In the genomic region with DNA sequence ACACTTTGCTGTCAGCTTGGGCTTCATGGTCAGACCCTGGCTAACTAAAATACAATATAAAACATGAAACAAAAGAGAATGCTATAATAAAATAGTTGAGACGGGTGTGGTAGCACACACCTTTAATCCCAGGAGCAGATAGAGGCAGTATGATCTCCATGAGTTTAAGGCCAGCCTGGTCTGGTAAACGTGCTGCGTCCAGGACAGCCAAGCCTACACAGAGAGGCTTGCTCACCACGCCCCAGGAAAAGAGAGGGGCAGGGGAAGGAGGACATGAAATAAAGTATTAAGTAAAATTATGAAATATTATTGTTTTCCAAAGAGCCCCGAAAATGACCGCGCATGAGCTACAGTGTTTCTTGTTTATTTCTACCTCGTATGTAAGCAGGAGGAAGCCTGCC, we compare ENCODE assay signal across 8 mouse cellular contexts. TPM values are rescaled to one million over a fixed set of nuclear protein-coding genes. Genes with fewer than 3 reads are reported as not detected.
A peak's percentile ranks its signal among the peaks of the same experiment; 100 is the strongest.
DNase-seq lines count a peak whose midpoint lies in the region; ATAC-seq and TF ChIP-seq lines count a peak whose summit lies in the region.

No protein-coding gene starts in this region.

- H3K9ac ChIP-seq in embryonic facial prominence, embryonic 14.5 days (ENCODE audit: low read depth, low read length) = peak overlapping the region; percentile 91
- H3K9ac ChIP-seq in intestine, postnatal 0 days (ENCODE audit: low read depth, low read length) = peak overlapping the region; percentile 94
- H3K9ac ChIP-seq in neural tube, embryonic 12.5 days = peak overlapping the region; percentile 77

- no peak for DNase-seq in lung, adult 2 months
- DNase-seq in lung, postnatal 36 days = no peak
- DNase-seq in embryonic facial prominence, embryonic 14.5 days (ENCODE audit: low spot score) = no peak
- DNase-seq in adrenal gland, adult 2 months = no peak
- DNase-seq in layer of hippocampus, adult 11-12 months (ENCODE audit: low spot score) = no peak

- ATAC-seq in embryonic facial prominence, embryonic 14.5 days (ENCODE audit: low read depth) = no peak
- peak; percentile 32; the same call in 1 of the 2 replicates for ATAC-seq in intestine, postnatal 0 days
- peak; percentile 19; the same call in 1 of the 2 replicates for ATAC-seq in neural tube, embryonic 12.5 days (ENCODE audit: low FRiP score, low read depth)
- no peak for ATAC-seq in monocyte, adult 5-6 weeks (replicated peaks; ENCODE audit: insufficient number of reproducible peaks, low FRiP score, low TSS enrichment, poor library complexity, severe bottlenecking)

- no peaks in the 10 kb centered on the region for H3K9me3 ChIP-seq in embryonic facial prominence, embryonic 14.5 days (ENCODE audit: control insufficient read depth, low read length)
- no peaks in the 10 kb centered on the region for H3K9me3 ChIP-seq in intestine, postnatal 0 days (ENCODE audit: control insufficient read depth)
- H3K9me3 ChIP-seq in neural tube, embryonic 12.5 days = no peaks in the 10 kb centered on the region

- H3K36me3 ChIP-seq in embryonic facial prominence, embryonic 14.5 days (ENCODE audit: control insufficient read depth, insufficient read depth, low read length) = peaks cover 28% of the 10 kb centered on the region
- peaks cover 18% of the 10 kb centered on the region for H3K36me3 ChIP-seq in intestine, postnatal 0 days (ENCODE audit: control insufficient read depth, insufficient read depth)
- H3K36me3 ChIP-seq in neural tube, embryonic 12.5 days = peaks cover 22% of the 10 kb centered on the region

- 1% methylated on average over 8 of the region's 8 CpGs for WGBS in lung, adult 2 months
- WGBS in embryonic facial prominence, embryonic 14.5 days = 5% methylated on average over 8 of the region's 8 CpGs
- under 1% methylated on average over 8 of the region's 8 CpGs for WGBS in intestine, postnatal 0 days
- WGBS in neural tube, embryonic 12.5 days = 3% methylated on average over 8 of the region's 8 CpGs

- TF ChIP-seq POLR2A in lung, adult 2 months (IDR thresholded peaks at IDR 0.05; ENCODE audit: borderline replicate concordance, extremely low read depth, low read depth, low read length) = no peak

- H3K27ac ChIP-seq in embryonic facial prominence, embryonic 14.5 days (replicated peaks; ENCODE audit: low read depth, low read length) = peak overlapping the region; percentile 77
- H3K27ac ChIP-seq in intestine, postnatal 0 days (ENCODE audit: low read depth, low read length) = peak overlapping the region; percentile 95
- peak overlapping the region; percentile 50; the same call in 1 of the 2 replicates for H3K27ac ChIP-seq in neural tube, embryonic 12.5 days

- H3K4me2 ChIP-seq in embryonic facial prominence, embryonic 14.5 days (ENCODE audit: low read depth, low read length) = peak overlapping the region; percentile 88
- H3K4me2 ChIP-seq in intestine, postnatal 0 days (replicated peaks; ENCODE audit: low read depth) = peak overlapping the region; percentile 81
- H3K4me2 ChIP-seq in neural tube, embryonic 12.5 days (replicated peaks) = peak overlapping the region; percentile 82

- no peaks in the 10 kb centered on the region for H3K27me3 ChIP-seq in embryonic facial prominence, embryonic 14.5 days (replicated peaks; ENCODE audit: control insufficient read depth, insufficient read depth, low read length)
- H3K27me3 ChIP-seq in intestine, postnatal 0 days (replicated peaks; ENCODE audit: control insufficient read depth, insufficient read depth, low read length) = no peaks in the 10 kb centered on the region
- no peaks in the 10 kb centered on the region for H3K27me3 ChIP-seq in neural tube, embryonic 12.5 days (replicated peaks)

- TF ChIP-seq CTCF in lung, adult 2 months (IDR thresholded peaks at IDR 0.05; ENCODE audit: insufficient read depth, low read length) = no peak
- no peak for TF ChIP-seq CTCF in intestine, postnatal 0 days (IDR thresholded peaks at IDR 0.05; ENCODE audit: low read depth)

- peak overlapping the region; percentile 97 for H3K4me3 ChIP-seq in lung, adult 2 months (replicated peaks; ENCODE audit: extremely low read depth, low read depth, low read length)
- H3K4me3 ChIP-seq in embryonic facial prominence, embryonic 14.5 days (ENCODE audit: low read depth, low read length) = peak overlapping the region; percentile 67
- H3K4me3 ChIP-seq in intestine, postnatal 0 days (ENCODE audit: low read depth, low read length) = peak overlapping the region; percentile 94
- peak overlapping the region; percentile 75 for H3K4me3 ChIP-seq in neural tube, embryonic 12.5 days

- H3K4me1 ChIP-seq in lung, adult 2 months (ENCODE audit: control insufficient read depth, insufficient read depth, low read length) = peaks cover 13% of the 10 kb centered on the region
- peaks cover 18% of the 10 kb centered on the region for H3K4me1 ChIP-seq in embryonic facial prominence, embryonic 14.5 days (ENCODE audit: control insufficient read depth, insufficient read depth, low read length)
- 0 out of 2 replicates have a peak, but pooled peaks cover 12% of the 10 kb centered on the region for H3K4me1 ChIP-seq in intestine, postnatal 0 days (replicated peaks; ENCODE audit: control insufficient read depth, insufficient read depth, low read length)
- H3K4me1 ChIP-seq in neural tube, embryonic 12.5 days = peaks cover 27% of the 10 kb centered on the region

RNA-seq across cellular contexts. Expression of gene Fkbp8, which starts 0.4 kb away (rescaled TPM):
- polyA plus RNA-seq in lung, adult 2 months (2012; rRNA removed) = 361 and 369 TPM in 2 replicates
- polyA plus RNA-seq in embryonic facial prominence, embryonic 14.5 days (2014; fragmentation: Nextera tagmentation; extraction: Ambion mirVana) = 202 and 234 TPM in 2 replicates
- 199 and 203 TPM in 2 replicates for polyA plus RNA-seq in intestine, postnatal 0 days (2015; fragmentation: Nextera tagmentation; extraction: Ambion mirVana)
- polyA plus RNA-seq in neural tube, embryonic 12.5 days (2016; fragmentation: Nextera tagmentation; extraction: Ambion mirVana) = 349 and 353 TPM in 2 replicates
- total RNA-seq in monocyte, adult 5-6 weeks (2017) = 147 to 174 TPM (median 173 TPM) in 3 replicates
- total RNA-seq in adrenal gland, adult 2 months (2021) = 100 to 1,000 TPM; 269 to 287 TPM
- polyA plus RNA-seq in adrenal gland, adult 2 months (2012; rRNA removed) = 602 and 610 TPM in 2 replicates

RNA-seq across cellular contexts. Expression of gene Kxd1, which starts 0.6 kb away (rescaled TPM):
- 48.7 and 54.6 TPM in 2 replicates for polyA plus RNA-seq in lung, adult 2 months (2012; rRNA removed)
- polyA plus RNA-seq in embryonic facial prominence, embryonic 14.5 days (2014; fragmentation: Nextera tagmentation; extraction: Ambion mirVana) = 51.0 and 59.8 TPM in 2 replicates
- 46.4 and 52.1 TPM in 2 replicates for polyA plus RNA-seq in intestine, postnatal 0 days (2015; fragmentation: Nextera tagmentation; extraction: Ambion mirVana)
- 45.5 and 50.3 TPM in 2 replicates for polyA plus RNA-seq in neural tube, embryonic 12.5 days (2016; fragmentation: Nextera tagmentation; extraction: Ambion mirVana)
- total RNA-seq in monocyte, adult 5-6 weeks (2017) = 63.0 to 84.2 TPM (median 67.0 TPM) in 3 replicates
- 10 to 100 TPM; 75.9 to 82.8 TPM for total RNA-seq in adrenal gland, adult 2 months (2021)
- 83.0 and 87.3 TPM in 2 replicates for polyA plus RNA-seq in adrenal gland, adult 2 months (2012; rRNA removed)

RNA-seq across cellular contexts. Expression of gene Ell, which starts 12.1 kb away (rescaled TPM):
- 29.6 and 32.9 TPM in 2 replicates for polyA plus RNA-seq in lung, adult 2 months (2012; rRNA removed)
- 17.3 and 21.7 TPM in 2 replicates for polyA plus RNA-seq in embryonic facial prominence, embryonic 14.5 days (2014; fragmentation: Nextera tagmentation; extraction: Ambion mirVana)
- polyA plus RNA-seq in intestine, postnatal 0 days (2015; fragmentation: Nextera tagmentation; extraction: Ambion mirVana) = 11.8 and 13.0 TPM in 2 replicates
- polyA plus RNA-seq in neural tube, embryonic 12.5 days (2016; fragmentation: Nextera tagmentation; extraction: Ambion mirVana) = 17.8 and 19.5 TPM in 2 replicates
- total RNA-seq in monocyte, adult 5-6 weeks (2017) = 13.9 to 16.9 TPM (median 15.1 TPM) in 3 replicates
- total RNA-seq in adrenal gland, adult 2 months (2021) = 10 to 100 TPM; 26.1 to 29.6 TPM
- polyA plus RNA-seq in adrenal gland, adult 2 months (2012; rRNA removed) = 31.1 and 36.1 TPM in 2 replicates

RNA-seq across cellular contexts. Expression of gene Uba52, which starts 16.5 kb away (rescaled TPM):
- polyA plus RNA-seq in lung, adult 2 months (2012; rRNA removed) = 370 and 371 TPM in 2 replicates
- polyA plus RNA-seq in embryonic facial prominence, embryonic 14.5 days (2014; fragmentation: Nextera tagmentation; extraction: Ambion mirVana) = 991 and 1,091 TPM in 2 replicates
- 805 and 863 TPM in 2 replicates for polyA plus RNA-seq in intestine, postnatal 0 days (2015; fragmentation: Nextera tagmentation; extraction: Ambion mirVana)
- 766 and 781 TPM in 2 replicates for polyA plus RNA-seq in neural tube, embryonic 12.5 days (2016; fragmentation: Nextera tagmentation; extraction: Ambion mirVana)
- 1,178 to 1,886 TPM (median 1,315 TPM) in 3 replicates for total RNA-seq in monocyte, adult 5-6 weeks (2017)
- 1,000 to 10,000 TPM; 1,627 to 1,685 TPM for total RNA-seq in adrenal gland, adult 2 months (2021)
- polyA plus RNA-seq in adrenal gland, adult 2 months (2012; rRNA removed) = 619 and 1,322 TPM in 2 replicates

RNA-seq across cellular contexts. Expression of gene Rex1bd, which starts 20.6 kb away (rescaled TPM):
- 145 and 178 TPM in 2 replicates for polyA plus RNA-seq in lung, adult 2 months (2012; rRNA removed)
- 144 and 148 TPM in 2 replicates for polyA plus RNA-seq in embryonic facial prominence, embryonic 14.5 days (2014; fragmentation: Nextera tagmentation; extraction: Ambion mirVana)
- 145 and 148 TPM in 2 replicates for polyA plus RNA-seq in intestine, postnatal 0 days (2015; fragmentation: Nextera tagmentation; extraction: Ambion mirVana)
- 123 and 135 TPM in 2 replicates for polyA plus RNA-seq in neural tube, embryonic 12.5 days (2016; fragmentation: Nextera tagmentation; extraction: Ambion mirVana)
- 16.6 to 32.7 TPM (median 26.1 TPM) in 3 replicates for total RNA-seq in monocyte, adult 5-6 weeks (2017)
- 100 to 1,000 TPM; 148 to 164 TPM for total RNA-seq in adrenal gland, adult 2 months (2021)
- polyA plus RNA-seq in adrenal gland, adult 2 months (2012; rRNA removed) = 327 and 373 TPM in 2 replicates

Comparison
In these comparisons a context has a peak if more than half of its experiments do, and no peak if none do; other contexts are left out.
1. ATAC-seq: peak in intestine, postnatal 0 days (single experiment) and neural tube, embryonic 12.5 days (single experiment); none in embryonic facial prominence, embryonic 14.5 days (single experiment) and monocyte, adult 5-6 weeks (single experiment).
2. Peak in every context shown above with its lines, with median percentiles within 50 percentile points of each other: H3K4me3 ChIP-seq, H3K27ac ChIP-seq, H3K4me2 ChIP-seq and H3K9ac ChIP-seq.